Mouse (Mus musculus) 416B (cell line): ENCODE results near the gene A530084C06Rik.

Experiments used
- DNase-seq: peaks from one replicate; pipeline ENCODE4 v3.0.0; 2011; ENCODE audit warnings: low read depth

A530084C06Rik gene

GRCm38 (mm10) chr13:31558521-31559418 lies at the start of gene A530084C06Rik:
TSS of gene A530084C06Rik (minus strand) at chr13:31559333.
- no peak for DNase-seq

- no peak for DNase-seq
Observed at GRCm38 (mm10) chr13:31603964-31604363, 44.8 kb upstream of the A530084C06Rik start.

GRCm38 (mm10) chr13:31599576-31599975 lies 40.4 kb upstream of the A530084C06Rik start:
- DNase-seq: no peak

- DNase-seq: no peak
Observed at GRCm38 (mm10) chr13:31587341-31587740, 28.2 kb upstream of the A530084C06Rik start.

- DNase-seq: no peak
Observed at GRCm38 (mm10) chr13:31579866-31580265, 20.7 kb upstream of the A530084C06Rik start.

- no peak for DNase-seq
Observed at GRCm38 (mm10) chr13:31578389-31578788, 19.3 kb upstream of the A530084C06Rik start.

- DNase-seq: no peak
Observed at GRCm38 (mm10) chr13:31577576-31577975, 18.4 kb upstream of the A530084C06Rik start.

GRCm38 (mm10) chr13:31576696-31577095 lies 17.6 kb upstream of the A530084C06Rik start:
- DNase-seq: no peak

- no peak for DNase-seq
Observed at GRCm38 (mm10) chr13:31574627-31575026, 15.5 kb upstream of the A530084C06Rik start.

- DNase-seq: no peak
Observed at GRCm38 (mm10) chr13:31572806-31573508, 13.8 kb upstream of the A530084C06Rik start.

- peak; percentile 84 for DNase-seq
Observed at GRCm38 (mm10) chr13:31567617-31568294, 8.6 kb upstream of the A530084C06Rik start.

- DNase-seq: no peak
Observed at GRCm38 (mm10) chr13:31567099-31567498, 8.0 kb upstream of the A530084C06Rik start.

- no peak for DNase-seq
Observed at GRCm38 (mm10) chr13:31564394-31564793, 5.3 kb upstream of the A530084C06Rik start.

- no peak for DNase-seq
Observed at GRCm38 (mm10) chr13:31559419-31560144, 449 bp upstream of the A530084C06Rik start.

GRCm38 (mm10) chr13:31557768-31558520 lies 1.2 kb downstream of the A530084C06Rik start:
- no peak for DNase-seq

GRCm38 (mm10) chr13:31556964-31557767 lies 2.0 kb downstream of the A530084C06Rik start:
- DNase-seq: no peak

- DNase-seq: no peak
Observed at GRCm38 (mm10) chr13:31555834-31556233, 3.3 kb downstream of the A530084C06Rik start, which contains the start of gene Foxq1. TSS of gene Foxq1 (plus strand) at chr13:31556134.

GRCm38 (mm10) chr13:31547610-31548009 lies 11.5 kb downstream of the A530084C06Rik start:
- no peak for DNase-seq

- DNase-seq: no peak
Observed at GRCm38 (mm10) chr13:31547204-31547603, 11.9 kb downstream of the A530084C06Rik start.

GRCm38 (mm10) chr13:31546784-31547183 lies 12.3 kb downstream of the A530084C06Rik start:
- DNase-seq: no peak
